Mouse (Mus musculus): ENCODE measurements around the gene Fgf23. TPM values are rescaled to one million over a fixed set of nuclear protein-coding genes. Genes with fewer than 3 reads are reported as not detected.
A peak's percentile ranks its signal among the peaks of the same experiment; 100 is the strongest.

Fgf23 gene
- polyA plus RNA-seq, 1 experiment from 2014 or later: not detected

DNA sequence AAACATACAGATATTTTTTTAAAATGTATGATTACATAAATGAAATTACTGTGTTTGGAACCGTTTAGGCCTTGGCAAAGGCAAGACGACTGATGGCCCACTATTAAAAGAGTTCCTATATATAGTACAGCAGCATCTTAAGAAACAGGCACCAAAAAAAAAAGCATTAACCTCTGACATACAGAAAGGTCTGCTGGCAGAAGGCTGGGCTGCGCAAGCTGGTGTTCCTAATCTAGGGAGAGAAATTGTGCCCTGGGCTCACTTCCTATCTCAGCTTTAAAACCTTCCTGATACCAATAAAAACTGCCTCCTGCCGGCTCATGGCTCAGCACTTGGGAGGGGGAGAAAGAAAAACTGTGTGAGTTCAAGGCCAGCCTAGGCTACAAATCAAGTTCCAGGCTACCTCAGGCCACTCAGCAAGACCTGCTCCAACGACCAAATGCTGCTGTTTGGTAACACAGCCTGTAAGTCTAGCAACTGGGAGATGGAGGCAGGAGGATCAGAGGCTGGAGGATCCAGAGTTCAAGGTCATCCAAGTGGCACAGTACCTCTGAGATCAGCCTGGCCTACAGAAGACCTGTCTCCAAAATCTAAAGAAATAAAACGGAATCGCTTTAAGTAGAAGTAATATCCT, 31.8 kb downstream of the Fgf23 start:
- 92% methylated on average over 7 of the region's 7 CpGs for WGBS (ENCODE audit: missing documents)
- Histone ChIP-seq H3K4me3 (ENCODE audit: inconsistent target) (no peak overlapping the region), H3K36me3 (ENCODE audit: inconsistent target) (peaks cover 9% of the 10 kb centered on the region; the same call in 1 of the 2 replicates), H3K79me2 (ENCODE audit: inconsistent target) (peaks cover 69% of the 10 kb centered on the region; the same call in 1 of the 2 replicates), H3K27ac (no peak overlapping the region)

DNA sequence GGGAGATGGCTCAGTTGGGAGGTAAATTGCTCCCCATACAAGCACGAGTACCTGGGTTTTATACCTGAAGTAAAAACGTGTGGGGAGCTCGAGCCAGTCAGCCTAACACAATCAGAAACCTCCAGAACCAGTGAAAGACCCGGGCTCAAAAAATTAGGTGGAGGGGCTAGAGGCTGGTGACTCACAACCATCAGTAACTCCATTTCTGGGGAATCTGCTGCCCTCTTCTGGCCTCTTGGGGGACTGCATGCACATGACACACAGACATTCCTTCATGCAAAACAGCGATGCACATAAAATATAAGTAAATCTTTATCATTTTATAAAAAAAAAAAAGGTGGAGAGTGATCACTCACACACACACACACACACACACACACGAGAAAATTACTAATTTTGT, 32.4 kb downstream of the Fgf23 start:
- no peak overlapping the region for H3K4me3 ChIP-seq (ENCODE audit: inconsistent target)
- 85% methylated on average over 4 of the region's 6 CpGs for WGBS (ENCODE audit: missing documents)
- no peak overlapping the region for H3K27ac ChIP-seq
- peaks cover 69% of the 10 kb centered on the region; the same call in 1 of the 2 replicates for H3K79me2 ChIP-seq (ENCODE audit: inconsistent target)
- peaks cover 9% of the 10 kb centered on the region; the same call in 1 of the 2 replicates for H3K36me3 ChIP-seq (ENCODE audit: inconsistent target)

- peaks cover 69% of the 10 kb centered on the region; the same call in 1 of the 2 replicates for H3K79me2 ChIP-seq (ENCODE audit: inconsistent target)
- H3K27ac ChIP-seq: no peak overlapping the region
- no peak overlapping the region for H3K4me3 ChIP-seq (ENCODE audit: inconsistent target)
- peaks cover under 1% of the 10 kb centered on the region; the same call in 1 of the 2 replicates for H3K36me3 ChIP-seq (ENCODE audit: inconsistent target)
- WGBS (ENCODE audit: missing documents): 95% methylated on average over 5 of the region's 5 CpGs
These were observed 33.5 kb downstream of the Fgf23 start for GRCm38 (mm10) chr6:127106189-127106588.

GRCm38 (mm10) chr6:127106726-127107125, 34.0 kb downstream of the Fgf23 start:
- peaks cover 69% of the 10 kb centered on the region; the same call in 1 of the 2 replicates for H3K79me2 ChIP-seq (ENCODE audit: inconsistent target)
- no peak overlapping the region for H3K4me3 ChIP-seq (ENCODE audit: inconsistent target)
- WGBS (ENCODE audit: missing documents): 93% methylated on average over 5 of the region's 5 CpGs
- no peaks in the 10 kb centered on the region for H3K36me3 ChIP-seq (ENCODE audit: inconsistent target)
- no peak overlapping the region for H3K27ac ChIP-seq

- H3K36me3 ChIP-seq (ENCODE audit: inconsistent target): no peaks in the 10 kb centered on the region
- H3K27ac ChIP-seq: no peak overlapping the region
- H3K4me3 ChIP-seq (ENCODE audit: inconsistent target): no peak overlapping the region
- peaks cover 67% of the 10 kb centered on the region; the same call in 1 of the 2 replicates for H3K79me2 ChIP-seq (ENCODE audit: inconsistent target)
These were observed 34.7 kb downstream of the Fgf23 start for GRCm38 (mm10) chr6:127107413-127107812.

DNA sequence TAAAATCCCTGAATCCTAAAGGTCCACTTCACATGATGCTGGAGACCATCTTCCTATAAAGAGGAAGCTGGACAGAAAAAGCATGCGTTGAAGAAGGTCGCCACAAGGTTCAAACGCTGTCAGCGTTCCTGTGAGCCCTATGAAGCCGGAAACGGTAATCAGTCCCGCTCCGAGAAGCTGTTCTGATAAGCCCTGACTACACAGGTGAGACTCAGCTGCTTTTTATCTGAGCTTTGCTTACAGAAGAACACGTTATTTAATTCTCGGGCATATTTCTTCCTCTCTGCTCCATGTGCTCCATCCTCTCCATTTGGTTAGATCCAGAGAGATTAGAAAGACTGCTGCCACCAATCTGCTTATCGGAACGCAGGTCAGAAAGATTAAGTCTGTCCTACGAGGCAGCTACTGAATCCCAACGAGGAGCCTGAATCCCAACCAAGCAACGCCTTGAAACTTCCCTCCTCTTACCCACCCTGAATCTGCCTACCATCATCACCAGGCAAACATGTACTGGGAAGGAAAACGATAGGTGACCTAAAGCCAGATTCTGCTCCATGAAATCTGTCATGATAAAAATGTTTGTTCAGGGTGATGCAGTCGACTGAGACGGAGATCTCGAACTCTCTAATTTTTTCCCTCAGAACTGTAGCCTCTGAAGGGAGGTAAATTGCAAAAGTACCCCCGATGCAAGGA, 35.8 kb downstream of the Fgf23 start:
- no peaks in the 10 kb centered on the region for H3K36me3 ChIP-seq (ENCODE audit: inconsistent target)
- 35% methylated on average over 20 of the region's 20 CpGs for WGBS (ENCODE audit: missing documents)
- H3K4me3 ChIP-seq (ENCODE audit: inconsistent target): peak overlapping the region; percentile 85
- no peak overlapping the region; the same call in 1 of the 2 replicates for H3K27ac ChIP-seq
- peaks cover 56% of the 10 kb centered on the region; the same call in 1 of the 2 replicates for H3K79me2 ChIP-seq (ENCODE audit: inconsistent target)

DNA sequence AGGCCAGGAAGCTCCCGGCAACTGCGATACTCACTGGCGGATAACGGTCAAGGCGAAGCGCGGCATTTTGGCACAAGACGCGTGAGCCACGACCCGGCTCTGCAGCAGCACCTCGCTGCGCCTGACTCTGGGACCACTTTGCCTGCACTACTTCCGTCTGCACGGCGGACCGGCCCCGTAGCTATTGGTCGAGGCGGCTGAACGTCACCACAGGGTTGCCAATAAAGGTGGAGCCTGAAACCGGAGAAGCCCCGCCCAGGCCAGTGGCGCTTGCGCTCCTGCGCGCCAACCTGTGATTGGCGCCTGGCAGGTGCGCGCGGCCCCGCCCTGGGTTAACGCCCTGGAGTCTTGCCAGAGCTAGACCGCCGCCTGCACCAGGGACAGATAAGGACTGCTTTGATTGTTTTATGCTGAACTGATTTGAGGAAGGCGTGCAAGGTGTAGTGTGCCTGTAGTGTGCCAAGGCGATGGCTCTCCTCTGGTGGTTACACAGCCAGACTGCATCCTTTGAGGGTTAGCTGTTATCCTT, 36.8 kb downstream of the Fgf23 start, which contains the start of gene Tigar:
Tigar (minus strand) TSS at position 156 of the 529 bp plus-strand sequence.
- WGBS (ENCODE audit: missing documents): under 1% methylated on average over 37 of the region's 37 CpGs
- Histone ChIP-seq H3K79me2 (ENCODE audit: inconsistent target) (peaks cover 48% of the 10 kb centered on the region; the same call in 1 of the 2 replicates), H3K4me3 (ENCODE audit: inconsistent target) (peak within 1 kb of the TSS; percentile 85), H3K36me3 (ENCODE audit: inconsistent target) (no peaks in the 10 kb centered on the region), H3K27ac (peak within 1 kb of the TSS; percentile 5; the same call in 1 of the 2 replicates)

DNA sequence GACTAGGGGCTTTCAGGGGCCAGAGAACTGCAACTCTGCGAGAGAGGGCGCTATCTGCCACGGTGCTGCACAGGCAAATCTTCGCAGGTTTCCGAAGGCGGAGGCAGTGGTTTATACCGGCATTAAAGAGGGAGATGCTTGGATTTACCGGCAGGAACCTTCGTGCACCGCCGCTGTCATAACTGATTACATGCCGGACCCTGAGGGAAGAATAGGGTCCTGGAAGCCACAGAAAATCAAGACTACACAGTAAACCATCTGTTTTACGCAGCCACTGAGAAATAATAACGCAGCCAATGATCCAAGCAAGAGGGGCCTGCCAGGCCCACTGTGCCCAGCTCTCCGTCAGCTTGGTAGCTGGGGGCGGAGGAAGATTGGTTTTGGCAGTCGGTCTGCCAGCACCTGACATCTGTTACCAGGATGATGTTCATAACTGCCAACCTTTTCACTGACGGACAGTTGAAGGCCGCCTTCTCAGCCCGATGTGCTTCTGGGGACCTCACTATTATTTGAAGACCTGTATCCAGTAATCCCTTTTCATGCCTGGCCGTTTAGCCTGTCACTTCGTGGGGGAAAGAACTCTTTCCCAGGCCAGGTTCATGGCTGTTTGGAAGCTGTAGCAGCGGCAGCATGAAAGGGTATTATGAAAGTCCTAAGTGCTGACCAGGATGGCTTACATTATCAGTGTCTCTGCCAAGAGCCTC, 42.2 kb downstream of the Fgf23 start:
- H3K4me3 ChIP-seq (ENCODE audit: inconsistent target): no peak overlapping the region
- no peak overlapping the region for H3K27ac ChIP-seq
- WGBS (ENCODE audit: missing documents): 79% methylated on average over 23 of the region's 23 CpGs
- no peaks in the 10 kb centered on the region for H3K36me3 ChIP-seq (ENCODE audit: inconsistent target)
- no peaks in the 10 kb centered on the region for H3K79me2 ChIP-seq (ENCODE audit: inconsistent target)

DNA sequence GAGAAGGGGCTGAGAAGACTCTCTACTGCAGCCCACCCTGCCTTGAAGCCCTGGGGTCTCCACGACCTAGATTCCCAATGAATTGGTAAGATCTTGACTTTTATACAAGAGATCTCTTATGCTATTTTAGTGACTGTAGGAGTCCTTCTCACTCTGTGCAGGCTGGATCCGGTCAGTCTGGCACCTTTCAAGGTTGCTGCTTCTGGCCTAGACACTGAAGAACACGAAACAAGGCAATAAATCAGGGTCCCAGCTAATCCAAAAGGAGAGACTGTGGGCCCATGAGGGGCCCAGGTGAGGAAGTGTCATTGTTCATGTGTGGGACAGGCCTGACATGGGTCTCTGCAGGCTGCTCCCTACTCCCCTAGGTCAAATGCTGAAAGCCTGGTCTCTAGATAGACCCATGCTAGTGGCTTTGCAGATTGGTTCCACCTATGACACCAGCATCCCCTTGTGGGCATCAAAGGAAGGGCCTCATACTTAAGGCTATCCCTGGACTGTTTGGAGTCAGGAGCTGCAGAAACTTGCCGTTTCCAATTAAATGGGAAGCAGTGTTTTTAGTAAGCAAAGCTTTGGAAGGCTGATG, 49.6 kb downstream of the Fgf23 start:
- no peaks in the 10 kb centered on the region for H3K36me3 ChIP-seq (ENCODE audit: inconsistent target)
- no peak overlapping the region for H3K27ac ChIP-seq
- no peak overlapping the region for H3K4me3 ChIP-seq (ENCODE audit: inconsistent target)
- H3K79me2 ChIP-seq (ENCODE audit: inconsistent target): no peaks in the 10 kb centered on the region
- 81% methylated on average over 4 of the region's 4 CpGs for WGBS (ENCODE audit: missing documents)

DNA sequence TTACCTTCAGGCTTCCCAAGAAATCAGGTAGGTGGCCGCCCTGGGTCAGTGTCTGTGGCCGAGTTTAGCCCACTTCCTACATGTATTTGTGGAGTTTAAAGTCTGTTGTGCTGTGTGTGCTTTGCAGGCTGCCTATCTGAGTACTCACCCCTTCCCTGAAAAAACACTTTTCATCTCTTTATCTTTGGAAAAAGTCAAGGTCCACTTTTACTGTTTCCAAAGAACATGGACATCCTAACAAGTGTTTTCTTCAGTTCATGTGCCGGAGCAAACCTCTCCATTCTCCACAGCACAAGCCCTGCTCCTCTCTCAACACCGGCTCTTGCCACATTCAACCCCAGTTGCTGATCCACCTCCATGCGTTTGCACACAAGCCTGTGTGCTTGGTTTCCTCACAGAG, 50.3 kb downstream of the Fgf23 start:
- Histone ChIP-seq H3K79me2 (ENCODE audit: inconsistent target) (no peaks in the 10 kb centered on the region), H3K36me3 (ENCODE audit: inconsistent target) (no peaks in the 10 kb centered on the region), H3K4me3 (ENCODE audit: inconsistent target) (no peak overlapping the region), H3K27ac (no peak overlapping the region)
- WGBS (ENCODE audit: missing documents): 93% methylated on average over 5 of the region's 5 CpGs

- Histone ChIP-seq H3K36me3 (ENCODE audit: inconsistent target) (no peaks in the 10 kb centered on the region), H3K4me3 (ENCODE audit: inconsistent target) (no peak overlapping the region), H3K27ac (no peak overlapping the region), H3K79me2 (ENCODE audit: inconsistent target) (no peaks in the 10 kb centered on the region)
- 93% methylated on average over 7 of the region's 7 CpGs for WGBS (ENCODE audit: missing documents)
These were observed 50.8 kb downstream of the Fgf23 start for GRCm38 (mm10) chr6:127123506-127123905.

DNA sequence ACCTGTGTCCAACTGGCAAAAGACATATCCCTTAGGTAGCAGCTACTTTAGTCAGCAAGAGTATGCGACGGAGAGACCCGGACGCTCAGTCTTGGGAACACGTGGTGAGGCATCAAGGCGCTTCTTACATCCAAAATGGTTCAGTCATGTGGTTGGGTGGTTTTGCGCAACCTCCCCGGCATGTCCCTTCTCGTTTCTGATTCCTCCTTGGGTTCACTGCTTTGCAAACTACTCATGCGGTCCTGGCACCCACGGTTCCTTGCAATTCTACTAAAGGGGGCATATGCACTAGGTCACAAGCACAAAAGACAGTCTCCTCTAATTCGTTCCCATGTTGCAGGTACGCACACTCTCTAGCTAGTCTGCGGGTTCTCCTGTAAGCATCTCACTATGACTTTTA, 57.0 kb downstream of the Fgf23 start:
- no peak overlapping the region for H3K27ac ChIP-seq
- H3K79me2 ChIP-seq (ENCODE audit: inconsistent target): no peaks in the 10 kb centered on the region
- no peaks in the 10 kb centered on the region for H3K36me3 ChIP-seq (ENCODE audit: inconsistent target)
- WGBS (ENCODE audit: missing documents): 54% methylated on average over 13 of the region's 14 CpGs
- no peak overlapping the region for H3K4me3 ChIP-seq (ENCODE audit: inconsistent target)

- Histone ChIP-seq H3K27ac (no peak overlapping the region), H3K4me3 (ENCODE audit: inconsistent target) (no peak overlapping the region), H3K36me3 (ENCODE audit: inconsistent target) (no peaks in the 10 kb centered on the region), H3K79me2 (ENCODE audit: inconsistent target) (no peaks in the 10 kb centered on the region)
- 94% methylated on average over 13 of the region's 13 CpGs for WGBS (ENCODE audit: missing documents)
These were observed 57.7 kb downstream of the Fgf23 start for GRCm38 (mm10) chr6:127130377-127130776.
